Mouse (Mus musculus) heart, embryonic 11.5 days (tissue): ENCODE measurements around the gene Fbxl17. TPM values are rescaled to one million over a fixed set of nuclear protein-coding genes. Genes with fewer than 3 reads are reported as not detected.

ENCODE experiments used
- ATAC-seq: fragments of 200-750 bp; cut with Nextera tagmentation; replicated peaks from 2 replicates; pipeline ENCODE4 v1.8.0; 2017; ENCODE audit warnings: moderate library complexity; ENCODE audit not compliant: insufficient number of reproducible peaks, low FRiP score, low TSS enrichment
- H3K27ac ChIP-seq: fragments of 300-500 bp; sonication (generic); 2 replicates; pipeline ENCODE4 v1.5.1; 2014; ENCODE audit warnings: mild to moderate bottlenecking, low read depth, low read length
- H3K27me3 ChIP-seq: fragments of 300-500 bp; sonication (generic); 2 replicates; pipeline ENCODE4 v1.6.1; 2014; ENCODE audit warnings: mild to moderate bottlenecking, low read length, mixed read lengths; ENCODE audit not compliant: control insufficient read depth, insufficient read depth
- H3K36me3 ChIP-seq: fragments of 300-500 bp; sonication (generic); 2 replicates; pipeline ENCODE4 v1.6.1; 2014; ENCODE audit warnings: mild to moderate bottlenecking, low read length, moderate library complexity, mixed read lengths; ENCODE audit not compliant: control insufficient read depth, insufficient read depth
- H3K4me1 ChIP-seq: fragments of 300-500 bp; sonication (generic); 2 replicates; pipeline ENCODE4 v1.6.1; 2014; ENCODE audit warnings: low read length; ENCODE audit not compliant: control insufficient read depth, insufficient read depth
- H3K4me2 ChIP-seq: fragments of 300-500 bp; sonication (generic); 2 replicates; pipeline ENCODE4 v1.6.1; 2014; ENCODE audit warnings: mild to moderate bottlenecking, moderate library complexity
- H3K4me3 ChIP-seq: fragments of 300-500 bp; sonication (generic); 2 replicates; pipeline ENCODE4 v1.5.1; 2014; ENCODE audit warnings: low read depth, low read length
- H3K9ac ChIP-seq: fragments of 300-500 bp; sonication (generic); 2 replicates; pipeline ENCODE4 v1.6.1; 2014; ENCODE audit warnings: mild to moderate bottlenecking, low read depth, low read length, moderate library complexity
- H3K9me3 ChIP-seq: fragments of 300-500 bp; sonication (generic); replicated peaks from 2 replicates; pipeline ENCODE4 v1.6.1; 2016; ENCODE audit warnings: low read length; ENCODE audit not compliant: control insufficient read depth
- WGBS: fragments of 180-500 bp; shearing (Covaris S2); extraction: QIAGEN DNeasy Blood & Tissue Kit; methylation state at CpG from one replicate; pipeline ENCODE4 v1.1.7; 2014; ENCODE audit not compliant: insufficient replicate concordance; 5-methylcytosine and 5-hydroxymethylcytosine counted together
- polyA plus RNA-seq: library from polyadenylated mRNA; unstranded; fragments of >200 nt; fragmentation: Nextera tagmentation; extraction: Ambion mirVana; gene quantifications from 2 replicates; pipeline ENCODE4 v1.2.1, GENCODE M21; 2014

Gene Fbxl17
- polyA plus RNA-seq, 1 experiment from 2014 or later, result 6.4 TPM

GRCm38 (mm10) chr17:63351682-63352081 is 148.1 kb downstream of the Fbxl17 start:
- Histone ChIP-seq H3K4me3 (no peak overlapping the region), H3K9ac (no peak overlapping the region), H3K27ac (no peak overlapping the region), H3K36me3 (0 out of 2 replicates have a peak, but pooled peaks cover 2% of the 10 kb centered on the region), H3K4me2 (no peak overlapping the region), H3K4me1 (no peaks in the 10 kb centered on the region), H3K9me3 (no peaks in the 10 kb centered on the region), H3K27me3 (no peaks in the 10 kb centered on the region)
- ATAC-seq, result no peak
- WGBS, result 87% methylated on average over 2 of the region's 2 CpGs

- Histone ChIP-seq H3K27ac (no peak overlapping the region), H3K36me3 (no peaks in the 10 kb centered on the region), H3K27me3 (no peaks in the 10 kb centered on the region), H3K4me2 (no peak overlapping the region), H3K4me1 (no peaks in the 10 kb centered on the region), H3K9me3 (no peaks in the 10 kb centered on the region), H3K4me3 (no peak overlapping the region), H3K9ac (no peak overlapping the region)
- 75% methylated on average over 4 of the region's 4 CpGs for WGBS
- ATAC-seq, result no peak
Measured at GRCm38 (mm10) chr17:63350876-63351509, 148.8 kb downstream of the Fbxl17 start.

GRCm38 (mm10) chr17:63344101-63344500 is 155.7 kb downstream of the Fbxl17 start:
- H3K36me3 ChIP-seq, result no peaks in the 10 kb centered on the region
- no peak overlapping the region for H3K4me2 ChIP-seq
- no peaks in the 10 kb centered on the region for H3K9me3 ChIP-seq
- no peak overlapping the region for H3K27ac ChIP-seq
- H3K9ac ChIP-seq, result no peak overlapping the region
- H3K4me1 ChIP-seq, result peaks cover 8% of the 10 kb centered on the region; the same call in 1 of the 2 replicates
- no peaks in the 10 kb centered on the region for H3K27me3 ChIP-seq
- H3K4me3 ChIP-seq, result no peak overlapping the region
- no peak for ATAC-seq
- 68% methylated on average over 5 of the region's 5 CpGs for WGBS

GRCm38 (mm10) chr17:63343076-63343475 is 156.7 kb downstream of the Fbxl17 start:
- Histone ChIP-seq H3K4me2 (no peak overlapping the region), H3K9me3 (no peaks in the 10 kb centered on the region), H3K27me3 (no peaks in the 10 kb centered on the region), H3K4me3 (no peak overlapping the region), H3K4me1 (peaks cover 8% of the 10 kb centered on the region; the same call in 1 of the 2 replicates), H3K36me3 (no peaks in the 10 kb centered on the region), H3K27ac (no peak overlapping the region), H3K9ac (no peak overlapping the region)
- ATAC-seq, result no peak
- WGBS, result 82% methylated on average over 4 of the region's 4 CpGs

GRCm38 (mm10) chr17:63342440-63342839 is 157.4 kb downstream of the Fbxl17 start:
- Histone ChIP-seq H3K9ac (no peak overlapping the region), H3K27me3 (no peaks in the 10 kb centered on the region), H3K4me2 (no peak overlapping the region), H3K4me1 (peaks cover 8% of the 10 kb centered on the region; the same call in 1 of the 2 replicates), H3K9me3 (no peaks in the 10 kb centered on the region), H3K36me3 (no peaks in the 10 kb centered on the region), H3K27ac (no peak overlapping the region), H3K4me3 (no peak overlapping the region)
- no peak for ATAC-seq
- 85% methylated on average over 11 of the region's 11 CpGs for WGBS

- no peak for ATAC-seq
- no peaks in the 10 kb centered on the region for H3K27me3 ChIP-seq
- H3K9ac ChIP-seq, result no peak overlapping the region
- no peak overlapping the region for H3K27ac ChIP-seq
- H3K4me1 ChIP-seq, result peaks cover 8% of the 10 kb centered on the region; the same call in 1 of the 2 replicates
- H3K4me3 ChIP-seq, result no peak overlapping the region
- H3K9me3 ChIP-seq, result no peaks in the 10 kb centered on the region
- H3K4me2 ChIP-seq, result no peak overlapping the region
- H3K36me3 ChIP-seq, result no peaks in the 10 kb centered on the region
- 82% methylated on average over 3 of the region's 3 CpGs for WGBS
Measured at GRCm38 (mm10) chr17:63341203-63341602, 158.6 kb downstream of the Fbxl17 start.

GRCm38 (mm10) chr17:63328888-63329287 is 170.9 kb downstream of the Fbxl17 start:
- H3K27ac ChIP-seq, result no peak overlapping the region
- H3K9me3 ChIP-seq, result no peaks in the 10 kb centered on the region
- 44% methylated on average over 2 of the region's 2 CpGs for WGBS
- H3K4me1 ChIP-seq, result no peaks in the 10 kb centered on the region; the same call in 1 of the 2 replicates
- no peak overlapping the region for H3K4me2 ChIP-seq
- H3K9ac ChIP-seq, result no peak overlapping the region
- no peak for ATAC-seq
- no peaks in the 10 kb centered on the region for H3K27me3 ChIP-seq
- no peak overlapping the region for H3K4me3 ChIP-seq
- no peaks in the 10 kb centered on the region for H3K36me3 ChIP-seq

GRCm38 (mm10) chr17:63326227-63326626 is 173.6 kb downstream of the Fbxl17 start:
- no peak overlapping the region for H3K27ac ChIP-seq
- ATAC-seq, result no peak
- WGBS, result 81% methylated on average over 5 of the region's 5 CpGs

GRCm38 (mm10) chr17:63324672-63325071 is 175.1 kb downstream of the Fbxl17 start:
- no peak overlapping the region for H3K9ac ChIP-seq
- WGBS, result 76% methylated on average over 2 of the region's 2 CpGs
- no peaks in the 10 kb centered on the region for H3K9me3 ChIP-seq
- no peak overlapping the region for H3K4me3 ChIP-seq
- H3K27me3 ChIP-seq, result no peaks in the 10 kb centered on the region
- ATAC-seq, result no peak
- no peak overlapping the region for H3K4me2 ChIP-seq
- peaks cover 3% of the 10 kb centered on the region; the same call in 1 of the 2 replicates for H3K4me1 ChIP-seq
- H3K36me3 ChIP-seq, result no peaks in the 10 kb centered on the region
- H3K27ac ChIP-seq, result no peak overlapping the region

More at GRCm38 (mm10) chr17:63326227-63326626, 173.6 kb downstream of the Fbxl17 start:
- H3K9ac ChIP-seq, result no peak overlapping the region
- no peak overlapping the region for H3K4me3 ChIP-seq
- no peaks in the 10 kb centered on the region for H3K27me3 ChIP-seq
- no peak overlapping the region for H3K4me2 ChIP-seq
- no peaks in the 10 kb centered on the region for H3K9me3 ChIP-seq
- no peaks in the 10 kb centered on the region for H3K36me3 ChIP-seq
- H3K4me1 ChIP-seq, result no peaks in the 10 kb centered on the region
